Mouse (Mus musculus): ENCODE measurements at regions not wholly inside any gene's neighbourhood (a gene's known extent, or its start where the extent isn't known, plus 50 kb on each side); places are given as distances from the start of the nearest gene placed in this dataset.
A peak's percentile ranks its signal among the peaks of the same experiment; 100 is the strongest.

DNA sequence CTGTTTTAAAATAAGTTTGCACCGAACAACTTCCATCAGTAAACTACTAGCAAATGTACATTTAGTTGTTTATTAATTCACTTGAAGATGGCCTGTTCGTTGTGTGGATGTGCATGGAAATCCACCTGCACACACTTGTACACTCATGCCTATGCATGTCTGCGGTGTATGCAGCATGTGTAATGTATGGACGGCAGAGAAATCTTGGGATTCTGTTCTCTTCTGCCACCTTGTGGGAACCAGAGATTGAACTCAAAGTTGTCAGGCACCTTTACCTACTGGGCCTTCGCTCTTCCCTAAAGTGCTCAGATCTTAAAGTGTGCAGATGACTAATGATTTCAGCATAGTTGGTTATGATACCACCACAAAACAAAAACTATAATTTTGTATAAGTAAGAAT lies 137.4 kb downstream of the Kitl start:
- DNase-seq (ENCODE audit: low spot score): no peak

DNA sequence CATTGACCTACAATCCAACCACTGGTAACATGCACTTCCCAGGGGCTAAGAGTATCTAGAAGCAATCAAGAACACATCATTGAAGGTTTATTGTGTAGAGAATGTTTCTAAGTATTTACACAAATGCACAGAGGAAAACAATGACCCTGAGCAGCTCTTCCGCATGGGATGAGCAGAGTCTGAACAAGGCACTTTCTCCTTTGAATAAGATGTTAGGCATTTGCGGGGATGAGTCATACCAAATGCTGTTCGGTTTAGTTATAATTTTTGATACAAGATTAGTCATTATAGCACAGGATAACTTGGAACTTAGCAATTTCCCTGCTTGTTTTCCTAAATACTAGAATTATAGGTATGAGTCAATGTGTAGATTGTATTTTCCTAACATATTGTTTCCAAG lies 137.9 kb downstream of the Kitl start:
- no peak for DNase-seq (ENCODE audit: low spot score)

DNA sequence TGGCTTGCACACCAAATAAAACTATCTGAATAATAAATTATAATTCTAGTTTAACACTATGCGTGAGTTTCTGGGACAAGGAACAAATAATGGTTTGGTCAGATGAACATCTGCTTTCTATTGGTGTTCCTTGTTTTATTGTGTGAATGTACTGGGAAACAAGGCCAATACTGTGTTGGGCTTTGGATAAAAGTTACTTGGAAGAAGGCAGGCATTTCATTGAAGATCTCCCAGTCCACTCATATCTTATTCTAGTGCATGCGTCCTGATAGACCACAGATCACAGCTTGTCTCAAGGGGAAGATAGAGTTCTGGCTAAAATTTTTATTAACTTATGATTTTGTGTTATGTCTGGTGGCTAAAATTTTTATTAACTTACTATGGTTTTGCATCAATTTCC lies 140.1 kb downstream of the Kitl start:
- DNase-seq (ENCODE audit: low spot score): no peak

GRCm38 (mm10) chr10:100159843-100160531 lies 144.6 kb downstream of the Kitl start:
- DNase-seq (ENCODE audit: low spot score): no peak

DNA sequence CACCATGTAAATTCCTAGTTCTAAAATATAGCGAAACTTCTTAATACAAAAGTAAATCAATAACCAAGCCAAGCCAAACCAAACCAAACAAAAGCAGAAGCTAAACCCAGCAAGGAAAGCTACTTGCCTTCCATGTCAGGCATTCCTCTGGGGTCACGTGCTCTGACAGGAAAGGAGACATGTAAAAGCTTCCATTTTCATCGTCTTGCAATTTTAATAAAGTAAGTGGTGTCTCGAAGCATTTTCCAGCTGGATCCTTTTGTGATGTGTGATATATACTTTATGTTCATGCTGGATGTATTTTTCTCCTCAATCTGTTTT lies 145.1 kb downstream of the Kitl start:
- no peak for DNase-seq (ENCODE audit: low spot score)

GRCm38 (mm10) chr10:100161117-100161516 lies 145.7 kb downstream of the Kitl start:
- DNase-seq (ENCODE audit: low spot score): no peak

DNA sequence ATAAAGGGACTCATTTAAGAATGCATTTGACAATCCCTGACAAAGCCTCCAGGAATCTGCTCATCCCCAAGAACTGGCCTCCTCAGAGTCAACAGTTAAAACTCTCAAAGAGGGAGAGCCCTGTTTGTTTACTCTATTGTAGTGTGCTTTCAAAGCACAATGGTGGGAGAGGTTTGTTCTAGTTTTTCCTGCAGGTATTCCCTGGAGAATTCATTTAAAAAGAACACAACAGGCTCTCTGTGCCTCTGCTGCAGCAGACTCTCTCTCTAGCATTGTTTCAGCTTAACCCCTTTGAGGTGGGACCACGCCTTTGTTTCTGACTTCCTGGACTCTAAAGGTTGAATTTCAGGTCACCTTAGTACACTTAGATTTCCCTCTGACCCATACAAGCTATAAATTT lies 149.1 kb downstream of the Kitl start:
- no peak for DNase-seq (ENCODE audit: low spot score)

DNA sequence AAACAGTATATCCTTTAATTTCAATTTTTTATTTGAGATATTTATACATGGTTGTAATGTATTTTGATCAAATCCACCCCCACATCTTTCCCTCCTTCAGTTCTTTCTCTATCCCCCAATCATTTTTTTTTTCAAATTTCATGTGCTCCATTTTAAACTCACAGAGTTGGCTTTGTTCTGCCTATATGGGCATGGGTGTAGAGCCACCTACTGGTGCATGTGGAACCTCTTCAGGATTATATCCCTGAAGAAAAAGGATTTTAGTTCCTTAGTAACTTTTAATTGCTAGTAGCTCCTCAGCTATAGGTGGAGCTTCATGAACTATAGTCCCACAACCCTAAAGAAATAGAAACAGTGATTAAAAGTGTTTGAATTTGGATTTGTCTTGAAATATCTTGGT lies 155.4 kb downstream of the Kitl start:
- no peak for DNase-seq (ENCODE audit: low spot score)

- no peak for DNase-seq (ENCODE audit: low spot score)
These were observed 137.8 kb upstream of the Gm4301 start for GRCm38 (mm10) chr10:100197673-100198072.

- no peak for DNase-seq (ENCODE audit: low spot score)
These were observed 136.3 kb upstream of the Gm4301 start for GRCm38 (mm10) chr10:100199090-100199690.

DNA sequence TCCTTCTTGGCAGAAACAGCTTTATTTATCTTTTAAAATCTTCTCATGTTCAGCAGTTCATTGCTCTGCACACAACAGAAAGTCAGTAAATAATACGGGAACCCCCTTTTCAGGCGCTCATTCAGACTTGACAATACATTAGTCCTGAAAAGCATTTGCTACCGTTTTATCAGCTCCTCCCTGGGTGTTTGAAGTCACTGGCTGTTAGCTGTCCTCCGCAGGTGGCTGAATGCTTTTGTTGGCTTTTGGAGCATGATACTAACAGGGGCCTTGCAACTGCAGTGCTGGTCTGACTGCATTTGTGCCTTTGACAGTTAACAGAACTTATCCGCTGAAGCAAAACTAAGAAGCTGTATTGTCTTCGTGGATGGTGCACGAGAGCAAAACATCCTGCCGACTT lies 135.0 kb upstream of the Gm4301 start:
- DNase-seq (ENCODE audit: low spot score): peak; percentile 2

- DNase-seq (ENCODE audit: low spot score): no peak
These were observed 128.6 kb upstream of the Gm4301 start for GRCm38 (mm10) chr10:100206617-100207530.

DNA sequence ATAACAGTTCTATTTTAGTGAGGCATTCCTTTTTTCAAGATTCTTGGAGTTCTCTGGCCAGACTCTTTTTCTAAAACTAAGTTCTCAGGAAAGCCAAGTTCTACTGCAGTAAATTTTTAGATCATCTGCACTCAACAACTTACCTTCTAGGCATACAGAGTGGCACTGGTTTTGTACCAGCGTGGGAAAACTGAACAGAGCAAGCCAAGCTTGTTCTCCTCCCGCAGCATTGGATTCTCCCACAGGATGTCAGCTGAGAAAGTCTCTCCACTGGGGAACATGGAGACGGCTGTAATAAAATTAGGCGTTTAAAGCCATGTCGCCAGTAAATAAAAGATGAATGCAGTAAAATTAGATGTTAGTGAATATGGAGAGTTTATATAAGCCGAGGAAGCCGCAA lies 124.8 kb upstream of the Gm4301 start:
- DNase-seq (ENCODE audit: low spot score): no peak

DNA sequence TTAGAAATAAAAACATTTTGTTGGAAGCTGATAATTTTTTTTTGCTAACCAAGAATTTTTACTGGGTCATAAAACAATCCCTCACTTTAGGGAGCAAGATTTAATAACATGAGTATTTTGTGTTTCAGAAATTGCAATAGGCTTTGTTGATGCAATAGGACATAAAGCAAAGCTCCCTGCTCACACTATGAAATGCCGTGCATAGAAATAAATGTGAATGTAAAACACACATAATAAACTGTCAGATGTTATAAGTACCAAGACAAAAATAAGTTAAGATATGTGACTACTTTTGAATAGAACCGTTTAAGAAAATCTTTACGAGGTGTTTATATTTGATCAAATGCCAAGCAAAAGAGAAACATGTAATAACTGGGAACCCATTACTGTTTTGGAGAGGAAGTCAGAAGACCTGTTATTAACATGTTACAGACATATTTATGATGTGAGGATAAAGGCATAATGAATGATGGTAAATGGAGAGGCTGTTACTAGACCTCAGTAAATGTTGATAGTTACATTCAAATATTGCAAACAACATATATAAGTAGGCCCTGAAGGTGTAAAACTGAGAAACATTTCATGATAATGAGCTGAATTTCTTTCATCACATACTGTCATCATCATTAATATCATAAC lies 110.9 kb upstream of the Gm4301 start:
- DNase-seq (ENCODE audit: low spot score): no peak

DNA sequence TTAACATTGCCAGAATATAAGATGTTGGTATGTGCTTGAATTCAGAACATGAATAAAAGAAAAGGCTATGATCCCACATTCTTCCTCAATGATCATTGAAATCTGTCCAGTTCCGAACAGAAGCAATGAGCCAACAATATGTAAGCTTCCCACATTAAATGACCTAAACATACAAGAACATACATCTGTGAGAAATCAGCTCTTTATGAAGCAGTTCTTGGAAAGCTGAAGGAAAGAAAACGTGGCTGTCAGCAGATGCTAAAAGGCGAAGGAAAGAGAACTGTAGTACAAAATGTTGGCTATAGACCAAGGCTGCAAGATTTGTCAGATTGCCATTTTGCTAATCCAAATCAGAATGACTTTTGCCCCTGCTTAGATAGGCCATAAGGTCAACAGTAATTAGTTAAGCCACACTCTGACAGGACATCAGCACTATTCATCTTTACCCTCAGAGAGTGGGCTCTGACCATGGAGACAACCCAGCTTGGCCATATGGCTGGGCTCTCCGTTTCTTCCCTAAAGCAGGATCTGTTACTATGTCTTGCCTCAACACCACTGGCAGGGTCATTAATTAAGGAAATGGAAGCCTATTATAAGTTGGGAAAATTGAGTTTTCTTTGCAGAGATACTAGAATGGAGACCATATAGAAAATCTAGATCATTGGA lies 76.1 kb upstream of the Gm4301 start:
- DNase-seq (ENCODE audit: low spot score): no peak

GRCm38 (mm10) chr10:100263447-100263846 lies 72.0 kb upstream of the Gm4301 start:
- DNase-seq (ENCODE audit: low spot score): no peak

DNA sequence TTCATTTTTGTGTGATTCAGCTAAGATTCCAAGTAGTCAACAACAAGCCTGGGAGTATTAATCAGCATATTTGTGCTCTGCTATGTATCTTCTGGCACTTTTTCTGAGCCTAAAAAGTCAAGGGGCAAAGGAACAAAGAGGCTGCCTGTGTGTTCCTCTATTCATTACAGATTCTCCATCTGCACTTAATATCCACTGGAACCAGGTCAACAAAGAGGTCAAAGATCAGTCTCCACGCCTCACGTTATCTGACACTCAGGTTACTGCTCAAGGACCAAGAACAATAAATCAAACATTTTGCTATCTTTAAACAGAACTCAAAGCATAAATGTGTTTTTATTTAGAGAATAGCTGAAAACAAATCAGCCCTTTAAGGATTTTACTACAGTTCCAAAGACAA lies 71.4 kb upstream of the Gm4301 start:
- DNase-seq (ENCODE audit: low spot score): no peak

DNA sequence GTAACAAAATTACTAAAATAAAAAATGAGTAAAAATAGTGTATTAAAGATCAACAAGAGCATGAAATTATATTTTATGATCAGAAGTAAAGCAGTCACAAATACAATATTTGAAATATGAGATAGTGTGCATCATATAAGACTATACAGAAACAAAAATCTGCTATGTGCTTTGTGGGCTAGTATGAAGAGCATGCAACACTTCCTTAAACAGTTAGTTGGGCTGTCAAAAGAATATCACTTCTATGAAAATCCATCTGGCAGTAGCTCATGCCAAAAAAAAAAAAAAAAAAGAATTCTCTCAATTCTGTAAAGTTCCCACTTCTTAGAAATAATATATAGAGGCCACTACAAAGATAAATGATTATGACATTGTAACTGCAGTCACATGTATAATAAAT lies 53.0 kb upstream of the Gm4301 start:
- no peak for DNase-seq (ENCODE audit: low spot score)
